Mouse (Mus musculus) gastrocnemius, postnatal 36 days (tissue): ENCODE results near the gene Adprhl2. TPM values are rescaled to one million over a fixed set of nuclear protein-coding genes. Genes with fewer than 3 reads are reported as not detected.

Experiments
- DNase-seq, 2 experiments: peaks; one replicate each; pipeline ENCODE4 v3.0.0; 2022
- intact Hi-C: fragments of 180-260 bp; cut with DNase I; formaldehyde crosslinking; loops from one replicate; pipeline ENCODE4 v1.15.1; 2025
- total RNA-seq, 2 experiments: library from RNA; stranded (reverse); gene quantifications; 2 replicates each; pipeline ENCODE4 v1.2.3; 2021

Adprhl2 gene
- total RNA-seq, 2 experiments from 2014 or later: 7.6 to 7.8 TPM

- intact Hi-C loops: loop anchor here (5.0 kb wide), 1 partner anchor 127 kb away; no protein-coding TSS in a partner anchor
- DNase-seq: no peak
These were observed 12.1 kb downstream of the Adprhl2 start for GRCm38 (mm10) chr4:126309211-126309921.

DNA sequence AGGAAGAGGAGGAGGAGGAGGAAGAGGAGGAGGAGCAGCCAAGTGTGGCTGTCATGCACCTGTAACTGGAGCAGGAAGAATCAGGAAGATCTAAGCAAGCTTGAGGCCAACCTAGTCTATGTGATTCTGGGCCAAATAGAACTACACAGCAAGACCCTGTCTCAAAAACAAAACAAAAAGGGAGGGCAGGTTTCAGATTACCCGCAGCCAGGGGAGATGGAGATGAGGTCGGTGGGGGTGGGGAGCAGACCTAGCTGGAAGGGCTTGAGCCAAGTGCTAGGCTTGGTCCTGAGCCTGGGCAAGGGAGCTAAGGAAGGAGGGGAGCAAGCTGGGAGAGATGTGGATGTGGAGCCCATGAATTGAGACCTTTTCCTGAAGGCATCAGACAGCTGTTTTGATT, 14.7 kb downstream of the Adprhl2 start:
- no peak for DNase-seq
- intact Hi-C loops: loop anchor here (5.0 kb wide), 1 partner anchor 125 kb away; no protein-coding TSS in a partner anchor

DNA sequence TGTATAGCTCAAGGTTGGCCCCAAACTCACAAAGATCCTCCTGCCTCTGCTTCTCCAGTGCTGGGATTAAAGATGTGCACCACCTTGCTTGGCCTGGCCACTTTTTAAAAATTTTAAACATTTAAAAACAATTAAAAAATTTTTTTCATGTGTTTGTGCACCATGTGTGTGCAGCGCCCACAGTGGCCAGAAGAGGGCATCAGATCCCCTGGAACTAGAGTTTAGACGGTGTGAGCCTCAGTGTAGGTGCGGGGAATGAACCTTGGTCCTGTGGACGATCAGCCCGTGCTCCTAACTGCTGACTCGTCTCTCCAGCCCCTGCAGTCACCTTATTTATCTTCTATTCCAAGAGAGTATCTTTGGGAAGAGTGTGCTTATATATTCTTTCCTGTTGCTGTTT, 15.4 kb downstream of the Adprhl2 start:
- intact Hi-C loops: loop anchor here (5.0 kb wide), 1 partner anchor 124 kb away; no protein-coding TSS in a partner anchor
- no peak for DNase-seq

DNA sequence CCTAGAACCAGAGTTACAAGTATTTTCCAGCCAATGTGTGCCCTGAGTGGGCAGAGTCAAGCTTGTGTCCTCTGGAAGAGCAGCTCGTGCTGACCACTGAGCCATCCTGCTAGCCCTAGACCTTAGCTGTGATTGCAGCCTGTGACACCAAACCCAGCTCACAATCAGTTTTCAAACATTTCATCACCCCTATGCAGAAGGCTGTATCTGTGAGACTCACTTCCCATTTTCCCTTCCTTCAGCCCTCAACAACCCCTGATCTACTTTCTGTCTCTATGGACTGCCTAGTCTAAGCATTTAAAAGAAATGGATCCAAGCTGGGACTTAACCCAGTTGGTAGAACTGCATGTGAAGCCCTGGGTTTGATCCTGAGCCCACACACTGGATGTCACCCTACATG, 16.1 kb downstream of the Adprhl2 start:
- DNase-seq: no peak
- intact Hi-C loops: loop anchor here (5.0 kb wide), 1 partner anchor 123 kb away; no protein-coding TSS in a partner anchor

DNA sequence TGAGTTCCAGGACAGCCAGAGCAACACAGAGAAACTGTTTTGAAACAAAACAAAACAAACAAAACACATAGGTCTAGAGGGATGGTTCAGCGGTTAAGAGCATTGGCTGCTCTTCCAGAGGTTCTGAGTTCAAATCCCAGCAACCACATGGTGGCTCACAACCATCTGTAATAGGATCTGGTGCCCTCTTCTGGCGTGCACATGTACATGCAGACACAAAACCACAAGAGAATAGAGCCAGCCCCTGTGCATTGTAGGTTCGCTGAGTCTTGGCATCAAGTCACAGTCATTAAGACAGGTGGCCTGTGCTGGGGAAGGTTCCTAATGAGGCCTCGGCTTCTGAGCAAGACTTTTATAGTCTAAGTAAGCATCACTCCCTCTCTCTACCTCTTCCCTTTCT, 17.6 kb downstream of the Adprhl2 start:
- intact Hi-C loops: no loop called here
- DNase-seq: no peak

GRCm38 (mm10) chr4:126301584-126302309, 19.8 kb downstream of the Adprhl2 start:
- intact Hi-C loops: no loop called here
- no peak for DNase-seq

- intact Hi-C loops: no loop called here
- no peak for DNase-seq
These were observed 20.5 kb downstream of the Adprhl2 start for GRCm38 (mm10) chr4:126300916-126301583.

DNA sequence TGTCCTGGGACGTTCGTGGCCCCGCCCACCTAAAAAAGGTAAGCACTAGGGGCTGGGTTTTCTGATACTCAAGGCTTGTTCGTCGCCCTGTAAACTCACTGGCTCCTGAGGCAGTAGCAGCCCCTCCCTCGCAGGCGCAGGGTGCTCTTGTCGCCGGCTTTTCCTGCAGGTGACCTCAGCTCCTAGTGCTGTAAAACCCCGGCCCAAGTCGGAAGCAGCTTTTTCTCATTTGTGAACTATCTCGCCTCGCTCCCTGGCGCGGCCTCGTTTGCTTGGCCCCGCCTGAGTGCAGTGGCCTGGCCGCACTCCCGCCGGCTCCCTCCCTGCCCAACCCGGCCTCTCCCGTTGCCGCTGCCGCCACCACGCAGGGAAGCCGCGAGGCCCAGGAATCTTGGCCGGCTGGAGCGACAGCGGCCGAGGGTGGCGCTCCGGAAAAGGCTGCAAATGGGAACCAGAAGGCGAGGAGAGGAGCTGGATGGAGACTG, 24.8 kb downstream of the Adprhl2 start:
- peak; percentile 69 to 77 for DNase-seq
- intact Hi-C loops: no loop called here

DNA sequence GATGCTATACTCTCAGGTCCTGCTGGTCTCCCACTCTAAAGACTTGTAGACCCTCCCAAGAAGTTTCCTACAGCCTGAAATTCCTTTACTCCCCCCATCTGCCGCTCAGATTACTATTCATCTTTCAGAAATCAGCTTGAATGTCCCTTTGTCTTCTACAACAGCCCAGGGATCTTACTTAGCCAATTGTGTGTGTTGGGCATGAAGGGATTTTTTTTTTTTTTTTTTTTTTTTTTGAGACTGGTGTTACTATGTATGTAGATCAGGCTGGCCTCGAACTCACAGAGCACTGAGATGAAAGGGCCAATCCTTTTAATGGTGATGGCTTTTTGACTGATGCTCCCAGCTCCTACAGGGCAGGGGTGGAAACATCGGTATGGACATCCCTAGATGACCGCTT, 25.6 kb downstream of the Adprhl2 start:
- intact Hi-C loops: no loop called here
- no peak for DNase-seq

DNA sequence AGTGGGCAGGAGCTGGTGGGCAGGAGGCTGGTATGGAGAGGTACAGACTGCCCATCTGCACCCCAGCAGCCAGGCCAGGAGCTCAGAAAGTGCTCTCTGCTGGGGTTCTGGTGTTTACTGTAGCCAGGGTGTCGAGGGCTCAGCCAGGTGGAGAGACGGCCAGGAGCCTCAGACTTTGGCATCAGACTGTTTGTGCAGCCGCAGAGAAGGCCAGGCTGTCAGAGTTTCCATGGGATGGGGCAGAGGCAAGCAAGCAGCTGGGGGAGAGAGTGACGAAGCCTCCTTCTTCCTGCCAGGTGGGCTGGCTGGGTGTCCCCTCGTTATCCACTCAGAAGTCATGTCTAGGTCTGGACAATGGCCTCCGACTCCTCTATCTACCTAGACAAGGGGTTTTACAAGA, 26.4 kb downstream of the Adprhl2 start:
- DNase-seq: no peak
- intact Hi-C loops: no loop called here

- intact Hi-C loops: no loop called here
- DNase-seq: no peak
These were observed 30.3 kb downstream of the Adprhl2 start for GRCm38 (mm10) chr4:126291196-126291595.

GRCm38 (mm10) chr4:126290314-126290713, 31.2 kb downstream of the Adprhl2 start:
- intact Hi-C loops: no loop called here
- no peak for DNase-seq

- DNase-seq: no peak
- intact Hi-C loops: no loop called here
These were observed 33.3 kb downstream of the Adprhl2 start for GRCm38 (mm10) chr4:126288085-126288666.

DNA sequence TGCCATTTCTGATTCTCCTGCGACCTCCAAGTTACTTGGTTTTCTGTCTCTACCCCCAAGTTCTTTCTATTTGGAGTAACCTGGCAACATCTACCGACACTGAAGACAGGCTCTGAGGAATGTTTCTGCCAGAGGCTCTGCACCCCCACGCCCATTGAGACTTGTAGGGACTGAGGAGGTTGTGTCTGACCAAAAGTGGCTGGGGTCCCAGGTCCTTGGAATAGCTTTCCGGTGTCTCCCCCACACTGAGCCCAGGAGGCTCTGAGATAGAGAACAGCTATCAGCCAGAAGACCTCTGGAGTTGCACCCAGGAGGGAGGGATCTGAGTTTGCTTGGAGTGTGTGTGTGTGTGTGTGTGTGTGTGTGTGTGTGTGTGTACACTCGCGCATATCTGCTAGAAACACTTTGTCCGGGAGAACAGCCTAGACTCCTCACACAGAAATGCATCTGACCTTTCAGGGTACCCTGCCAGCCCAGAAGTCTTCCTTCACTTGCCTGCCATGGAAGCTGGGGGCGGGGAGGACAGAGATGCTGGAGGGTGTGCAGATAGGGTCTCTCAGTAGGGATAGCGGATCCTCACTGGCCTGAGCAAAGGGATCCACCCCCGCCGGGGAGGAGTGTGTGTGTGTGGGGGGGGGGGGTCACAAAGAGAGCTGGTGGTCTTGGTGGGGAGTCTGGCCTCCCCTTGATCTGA, 34.1 kb downstream of the Adprhl2 start:
- intact Hi-C loops: no loop called here
- DNase-seq: no peak

DNA sequence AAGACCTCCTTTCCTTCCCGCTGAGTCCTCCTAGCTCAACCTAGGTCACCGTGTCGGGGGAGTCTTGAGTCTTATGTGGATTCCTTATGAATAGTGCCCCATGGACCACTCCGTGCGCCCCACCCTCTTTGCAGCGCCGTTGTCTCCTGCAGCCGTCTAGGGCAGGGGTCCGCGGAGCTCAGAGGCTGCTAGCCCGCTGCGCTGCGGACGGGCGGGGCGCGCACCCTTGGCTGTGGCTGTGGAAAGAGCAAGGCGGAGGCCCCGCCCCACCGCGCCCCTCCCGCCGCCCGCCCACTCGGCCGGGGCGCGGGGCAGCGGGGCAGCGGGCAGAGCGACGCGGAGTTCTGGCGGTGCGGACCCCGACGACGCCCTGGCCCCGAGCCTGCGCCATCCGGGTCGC, 35.0 kb downstream of the Adprhl2 start, which contains the start of gene Col8a2:
Col8a2 (plus strand) TSS at position 302 of the 400 bp plus-strand sequence.
- no peak for DNase-seq

DNA sequence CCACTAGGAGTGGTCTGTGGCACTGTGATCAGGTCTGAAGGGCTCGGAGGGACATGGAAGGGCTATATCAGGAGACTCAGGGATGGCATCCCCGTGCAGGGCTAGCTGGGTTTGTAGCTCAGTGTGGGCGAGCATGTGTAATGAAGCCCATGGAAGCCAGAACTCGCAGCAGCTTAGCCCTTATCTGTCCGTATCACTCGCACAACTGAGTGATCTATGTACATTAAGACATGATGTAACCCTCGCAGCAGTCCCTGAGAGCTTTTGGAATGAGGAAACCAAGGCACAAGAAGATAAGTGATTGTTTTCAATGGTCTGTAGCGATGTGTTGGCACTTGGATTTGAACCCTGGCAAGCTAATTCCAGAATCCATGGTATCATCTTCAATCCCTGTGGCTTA, 37.9 kb downstream of the Adprhl2 start:
- DNase-seq: no peak

More for the DNA sequence above, 35.0 kb downstream of the Adprhl2 start, which contains the start of gene Col8a2:
- intact Hi-C loops: no loop called here

GRCm38 (mm10) chr4:126281706-126282105, 39.8 kb downstream of the Adprhl2 start:
- DNase-seq: no peak
- intact Hi-C loops: no loop called here

More for the DNA sequence above, 37.9 kb downstream of the Adprhl2 start:
- intact Hi-C loops: no loop called here

GRCm38 (mm10) chr4:126278961-126279360, 42.5 kb downstream of the Adprhl2 start:
- intact Hi-C loops: loop anchor here (1.0 kb wide), 1 partner anchor 29 kb away; no protein-coding TSS in a partner anchor
- DNase-seq: no peak

DNA sequence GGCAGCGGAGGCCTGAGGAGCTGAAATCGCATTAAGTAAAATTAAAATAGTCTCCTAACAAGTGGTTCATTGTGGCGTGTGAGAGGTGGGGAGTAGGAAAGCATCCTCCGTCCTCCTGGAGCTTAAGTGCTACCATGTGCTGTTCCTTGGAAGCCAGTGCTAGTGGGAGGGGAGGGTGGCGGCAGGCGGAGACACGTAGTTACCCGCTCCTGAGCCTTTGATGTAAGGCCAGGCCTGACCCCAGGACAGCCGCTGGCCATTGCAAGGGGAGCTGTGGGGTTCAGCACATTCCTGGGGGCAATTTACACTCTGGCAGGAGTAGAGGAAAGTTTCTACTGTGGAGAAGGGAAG, 43.0 kb downstream of the Adprhl2 start:
- no peak for DNase-seq
- intact Hi-C loops: loop anchor here (1.0 kb wide), 1 partner anchor 30 kb away; no protein-coding TSS in a partner anchor
